Mouse (Mus musculus): ENCODE results near the gene Hapln1. TPM values are rescaled to one million over a fixed set of nuclear protein-coding genes. Genes with fewer than 3 reads are reported as not detected.

The Hapln1 gene
- polyA plus RNA-seq, 2 experiments = 46.1 to 91.9 TPM

- peak; percentile 93 for DNase-seq (ENCODE audit: low spot score)
These were observed 3.4 kb downstream of the Hapln1 start for GRCm38 (mm10) chr13:89543003-89543402.

GRCm38 (mm10) chr13:89548203-89548740 lies 8.7 kb downstream of the Hapln1 start:
- peak; percentile 72 for DNase-seq (ENCODE audit: low spot score)
- no peaks in the 10 kb centered on the region for H3K9me3 ChIP-seq (ENCODE audit: control insufficient read depth, low read length)
- H3K9ac ChIP-seq (ENCODE audit: low read depth, low read length, severe bottlenecking) = no peak overlapping the region
- no peak for ATAC-seq (ENCODE audit: low FRiP score, low read depth)
- 12% methylated on average over 2 of the region's 2 CpGs for WGBS
- no peaks in the 10 kb centered on the region; the same call in 1 of the 2 replicates for H3K4me1 ChIP-seq (ENCODE audit: control insufficient read depth, insufficient read depth, low read length)
- TF ChIP-seq POLR2A (IDR thresholded peaks at IDR 0.05; ENCODE audit: borderline replicate concordance, extremely low read depth, insufficient read depth, insufficient read length) = no peak
- no peak overlapping the region for H3K27ac ChIP-seq (replicated peaks; ENCODE audit: low read depth, low read length)
- H3K4me2 ChIP-seq (replicated peaks; ENCODE audit: low read depth, low read length, severe bottlenecking) = no peak overlapping the region
- no peaks in the 10 kb centered on the region for H3K27me3 ChIP-seq (ENCODE audit: control insufficient read depth, insufficient read depth, low read length)
- no peaks in the 10 kb centered on the region for H3K36me3 ChIP-seq (ENCODE audit: control insufficient read depth, insufficient read depth, low read length)
- no peak overlapping the region for H3K4me3 ChIP-seq (replicated peaks; ENCODE audit: low read length)

More at GRCm38 (mm10) chr13:89543003-89543402, 3.4 kb downstream of the Hapln1 start:
- Histone ChIP-seq H3K27me3 (ENCODE audit: control insufficient read depth, insufficient read depth, low read length) (no peaks in the 10 kb centered on the region), H3K4me2 (replicated peaks; ENCODE audit: low read depth, low read length, severe bottlenecking) (no peak overlapping the region), H3K4me1 (ENCODE audit: control insufficient read depth, insufficient read depth, low read length) (peaks cover 8% of the 10 kb centered on the region; the same call in 1 of the 2 replicates), H3K9me3 (ENCODE audit: control insufficient read depth, low read length) (no peaks in the 10 kb centered on the region), H3K4me3 (replicated peaks; ENCODE audit: low read length) (no peak overlapping the region; the same call in 1 of the 2 replicates), H3K27ac (replicated peaks; ENCODE audit: low read depth, low read length) (no peak overlapping the region), H3K36me3 (ENCODE audit: control insufficient read depth, insufficient read depth, low read length) (no peaks in the 10 kb centered on the region), H3K9ac (ENCODE audit: low read depth, low read length, severe bottlenecking) (no peak overlapping the region)
- 1% methylated on average over 3 of the region's 3 CpGs for WGBS
- TF ChIP-seq POLR2A (IDR thresholded peaks at IDR 0.05; ENCODE audit: borderline replicate concordance, extremely low read depth, insufficient read depth, insufficient read length) = no peak
- ATAC-seq (ENCODE audit: low FRiP score, low read depth) = no peak

- no peak for TF ChIP-seq POLR2A (IDR thresholded peaks at IDR 0.05; ENCODE audit: borderline replicate concordance, extremely low read depth, insufficient read depth, insufficient read length)
- Histone ChIP-seq H3K36me3 (ENCODE audit: control insufficient read depth, insufficient read depth, low read length) (no peaks in the 10 kb centered on the region), H3K4me2 (replicated peaks; ENCODE audit: low read depth, low read length, severe bottlenecking) (no peak overlapping the region), H3K9me3 (ENCODE audit: control insufficient read depth, low read length) (no peaks in the 10 kb centered on the region), H3K9ac (ENCODE audit: low read depth, low read length, severe bottlenecking) (no peak overlapping the region), H3K4me3 (replicated peaks; ENCODE audit: low read length) (no peak overlapping the region), H3K27me3 (ENCODE audit: control insufficient read depth, insufficient read depth, low read length) (no peaks in the 10 kb centered on the region), H3K27ac (replicated peaks; ENCODE audit: low read depth, low read length) (no peak overlapping the region), H3K4me1 (ENCODE audit: control insufficient read depth, insufficient read depth, low read length) (no peaks in the 10 kb centered on the region; the same call in 1 of the 2 replicates)
- ATAC-seq (ENCODE audit: low FRiP score, low read depth) (no peak), DNase-seq (ENCODE audit: low spot score) (no peak)
- 57% methylated on average over 4 of the region's 4 CpGs for WGBS
These were observed 9.9 kb downstream of the Hapln1 start for GRCm38 (mm10) chr13:89549507-89549906.

- Histone ChIP-seq H3K9ac (ENCODE audit: low read depth, low read length, severe bottlenecking) (no peak overlapping the region), H3K27me3 (ENCODE audit: control insufficient read depth, insufficient read depth, low read length) (no peaks in the 10 kb centered on the region), H3K4me2 (replicated peaks; ENCODE audit: low read depth, low read length, severe bottlenecking) (no peak overlapping the region), H3K4me1 (ENCODE audit: control insufficient read depth, insufficient read depth, low read length) (peaks cover 4% of the 10 kb centered on the region; the same call in 1 of the 2 replicates), H3K9me3 (ENCODE audit: control insufficient read depth, low read length) (no peaks in the 10 kb centered on the region), H3K36me3 (ENCODE audit: control insufficient read depth, insufficient read depth, low read length) (no peaks in the 10 kb centered on the region), H3K4me3 (replicated peaks; ENCODE audit: low read length) (no peak overlapping the region), H3K27ac (replicated peaks; ENCODE audit: low read depth, low read length) (no peak overlapping the region)
- DNase-seq (ENCODE audit: low spot score) (no peak), ATAC-seq (ENCODE audit: low FRiP score, low read depth) (no peak)
- 4% methylated on average over 1 of the region's 1 CpGs for WGBS
- no peak for TF ChIP-seq POLR2A (IDR thresholded peaks at IDR 0.05; ENCODE audit: borderline replicate concordance, extremely low read depth, insufficient read depth, insufficient read length)
These were observed 11.9 kb downstream of the Hapln1 start for GRCm38 (mm10) chr13:89551502-89551901.

- Histone ChIP-seq H3K9ac (ENCODE audit: low read depth, low read length, severe bottlenecking) (no peak overlapping the region), H3K4me2 (replicated peaks; ENCODE audit: low read depth, low read length, severe bottlenecking) (no peak overlapping the region), H3K36me3 (ENCODE audit: control insufficient read depth, insufficient read depth, low read length) (no peaks in the 10 kb centered on the region), H3K9me3 (ENCODE audit: control insufficient read depth, low read length) (no peaks in the 10 kb centered on the region), H3K4me1 (ENCODE audit: control insufficient read depth, insufficient read depth, low read length) (no peaks in the 10 kb centered on the region), H3K27me3 (ENCODE audit: control insufficient read depth, insufficient read depth, low read length) (no peaks in the 10 kb centered on the region), H3K4me3 (replicated peaks; ENCODE audit: low read length) (no peak overlapping the region), H3K27ac (replicated peaks; ENCODE audit: low read depth, low read length) (no peak overlapping the region)
- no peak for ATAC-seq (ENCODE audit: low FRiP score, low read depth)
- 91% methylated on average over 5 of the region's 5 CpGs for WGBS
- TF ChIP-seq POLR2A (IDR thresholded peaks at IDR 0.05; ENCODE audit: borderline replicate concordance, extremely low read depth, insufficient read depth, insufficient read length) = no peak
- no peak for DNase-seq (ENCODE audit: low spot score)
These were observed 24.9 kb downstream of the Hapln1 start for GRCm38 (mm10) chr13:89564518-89564917.
